Mouse (Mus musculus): Measurements from ENCODE around the gene Glud1.
A peak's percentile ranks its signal among the peaks of the same experiment; 100 is the strongest.
"Not testable (repeated sequence)": the region's sequence is repeated elsewhere in the genome, so short reads cannot be mapped to it uniquely, and the experiment has no call there.

The Glud1 gene

GRCm38 (mm10) chr14:34312339-34313048, 2.0 kb downstream of the Glud1 start:
- DNase-seq, result no peak

- no peak for DNase-seq
These were observed 3.1 kb downstream of the Glud1 start for GRCm38 (mm10) chr14:34313612-34314011.

- DNase-seq, result not testable (repeated sequence)
These were observed 3.9 kb downstream of the Glud1 start for GRCm38 (mm10) chr14:34314383-34314782.

GRCm38 (mm10) chr14:34314796-34315195, 4.3 kb downstream of the Glud1 start:
- no peak for DNase-seq

- DNase-seq, result no peak
These were observed 5.8 kb downstream of the Glud1 start for GRCm38 (mm10) chr14:34316346-34316745.

- no peak for DNase-seq
These were observed 6.9 kb downstream of the Glud1 start for GRCm38 (mm10) chr14:34317431-34317830.

- no peak for DNase-seq
These were observed 7.6 kb downstream of the Glud1 start for GRCm38 (mm10) chr14:34318113-34318512.

GRCm38 (mm10) chr14:34323576-34324085, 13.1 kb downstream of the Glud1 start:
- no peak for DNase-seq

- no peak for DNase-seq
These were observed 16.1 kb downstream of the Glud1 start for GRCm38 (mm10) chr14:34326606-34327005.

- DNase-seq, result no peak
These were observed 17.1 kb downstream of the Glud1 start for GRCm38 (mm10) chr14:34327618-34328017.

- DNase-seq, result no peak
These were observed 20.2 kb downstream of the Glud1 start for GRCm38 (mm10) chr14:34330657-34331158.

GRCm38 (mm10) chr14:34331886-34332285, 21.4 kb downstream of the Glud1 start:
- no peak for DNase-seq

GRCm38 (mm10) chr14:34332476-34332875, 21.9 kb downstream of the Glud1 start:
- DNase-seq, result no peak

GRCm38 (mm10) chr14:34339446-34339845, 28.9 kb downstream of the Glud1 start:
- DNase-seq, result peak; percentile 11

- no peak for DNase-seq
These were observed 31.5 kb downstream of the Glud1 start for GRCm38 (mm10) chr14:34341993-34342392.

- DNase-seq, result no peak
These were observed 32.6 kb downstream of the Glud1 start for GRCm38 (mm10) chr14:34343078-34343477.

GRCm38 (mm10) chr14:34344361-34344760, 33.8 kb downstream of the Glud1 start:
- no peak for DNase-seq

- no peak for DNase-seq
These were observed 35.4 kb downstream of the Glud1 start for GRCm38 (mm10) chr14:34345771-34346566.

- no peak for DNase-seq
These were observed 36.6 kb downstream of the Glud1 start for GRCm38 (mm10) chr14:34347084-34347483.

GRCm38 (mm10) chr14:34348301-34348700, 37.8 kb downstream of the Glud1 start:
- DNase-seq, result no peak

GRCm38 (mm10) chr14:34349007-34349406, 38.5 kb downstream of the Glud1 start:
- no peak for DNase-seq

- DNase-seq, result no peak
These were observed 41.1 kb downstream of the Glud1 start for GRCm38 (mm10) chr14:34351660-34352059.

GRCm38 (mm10) chr14:34352523-34352922, 42.0 kb downstream of the Glud1 start:
- no peak for DNase-seq

GRCm38 (mm10) chr14:34353326-34353725, 42.8 kb downstream of the Glud1 start:
- no peak for DNase-seq
